Mouse (Mus musculus) regulatory T cell (primary cell): Measurements from ENCODE around the gene Gys1.
"Not testable (repeated sequence)": the region's sequence is repeated elsewhere in the genome, so short reads cannot be mapped to it uniquely, and the experiment has no call there.

Source experiments
- in situ Hi-C: fragments of 300-600 bp; cut with MboI, MseI; formaldehyde crosslinking; loops from one replicate; pipeline ENCODE4 v1.15.1; 2025; ENCODE audit warnings: high pct_unique_total_duplicates

The Gys1 gene

GRCm38 (mm10) chr7:45476453-45476852, 41.8 kb downstream of the Gys1 start:
- in situ Hi-C loops: loop anchor here (5.0 to 10.0 kb wide), 2 partner anchors 41 to 88 kb away; no protein-coding TSS in a partner anchor

DNA sequence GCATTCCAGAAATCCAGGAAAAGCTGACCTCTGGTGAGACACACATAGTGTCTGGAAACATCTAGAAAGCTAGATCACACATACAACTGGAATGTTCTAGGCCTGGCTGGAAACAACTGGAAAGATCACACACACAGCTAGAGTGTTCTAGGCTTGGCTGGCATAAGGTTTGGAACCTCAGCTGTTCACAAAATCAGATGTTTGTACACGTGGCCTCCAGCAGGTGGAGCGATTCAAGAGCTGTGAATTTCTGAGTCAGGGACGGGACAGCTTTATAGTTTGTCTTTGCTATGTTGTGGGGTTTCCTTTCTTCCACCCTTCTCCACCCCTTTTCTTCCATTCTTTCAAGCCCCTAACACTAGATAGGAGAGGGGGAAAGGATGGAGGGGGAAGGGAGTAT, 42.4 kb downstream of the Gys1 start:
- in situ Hi-C loops: loop anchor here (5.0 to 10.0 kb wide), 2 partner anchors 40 to 88 kb away; no protein-coding TSS in a partner anchor

GRCm38 (mm10) chr7:45478774-45479173, 44.1 kb downstream of the Gys1 start:
- in situ Hi-C loops: loop anchor here (5.0 to 10.0 kb wide), 2 partner anchors 39 to 86 kb away; no protein-coding TSS in a partner anchor

GRCm38 (mm10) chr7:45480310-45480709, 45.7 kb downstream of the Gys1 start:
- in situ Hi-C loops: not testable (repeated sequence)

DNA sequence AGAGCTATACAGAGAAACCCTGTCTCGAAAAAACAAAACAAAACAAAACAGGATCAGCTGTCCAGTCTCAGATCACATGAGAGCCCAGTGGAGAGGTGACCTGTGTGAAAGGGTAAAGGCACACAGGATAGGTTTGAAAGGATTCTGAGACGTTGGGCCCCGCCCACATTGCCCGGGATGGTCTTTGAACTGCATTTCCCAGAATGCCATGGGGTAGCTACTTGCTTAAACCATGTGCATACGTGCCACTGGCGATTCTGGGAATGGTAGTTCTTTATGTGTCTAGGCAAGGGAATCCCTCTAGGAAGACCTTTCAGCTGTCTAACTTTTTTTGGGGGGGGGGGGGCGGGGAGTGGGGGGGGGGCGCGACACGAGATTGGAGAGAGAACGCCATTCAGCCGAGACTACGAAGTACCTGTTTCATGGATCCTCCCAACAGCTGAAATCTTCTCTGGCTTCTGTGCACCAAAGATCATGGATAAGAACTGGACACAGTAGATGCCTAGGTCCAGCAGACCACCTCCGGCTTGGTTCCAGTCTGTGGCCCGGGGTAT, 46.8 kb downstream of the Gys1 start, which contains the start of gene Tulp2:
TSS of gene Tulp2 (plus strand) at position 504 of the 554 bp plus-strand sequence.
- in situ Hi-C loops: no loop called here

GRCm38 (mm10) chr7:45482166-45482565, 47.5 kb downstream of the Gys1 start:
- in situ Hi-C loops: no loop called here

GRCm38 (mm10) chr7:45484985-45485384, 50.3 kb downstream of the Gys1 start:
- in situ Hi-C loops: not testable (repeated sequence)

GRCm38 (mm10) chr7:45486158-45486557, 51.5 kb downstream of the Gys1 start:
- in situ Hi-C loops: no loop called here

DNA sequence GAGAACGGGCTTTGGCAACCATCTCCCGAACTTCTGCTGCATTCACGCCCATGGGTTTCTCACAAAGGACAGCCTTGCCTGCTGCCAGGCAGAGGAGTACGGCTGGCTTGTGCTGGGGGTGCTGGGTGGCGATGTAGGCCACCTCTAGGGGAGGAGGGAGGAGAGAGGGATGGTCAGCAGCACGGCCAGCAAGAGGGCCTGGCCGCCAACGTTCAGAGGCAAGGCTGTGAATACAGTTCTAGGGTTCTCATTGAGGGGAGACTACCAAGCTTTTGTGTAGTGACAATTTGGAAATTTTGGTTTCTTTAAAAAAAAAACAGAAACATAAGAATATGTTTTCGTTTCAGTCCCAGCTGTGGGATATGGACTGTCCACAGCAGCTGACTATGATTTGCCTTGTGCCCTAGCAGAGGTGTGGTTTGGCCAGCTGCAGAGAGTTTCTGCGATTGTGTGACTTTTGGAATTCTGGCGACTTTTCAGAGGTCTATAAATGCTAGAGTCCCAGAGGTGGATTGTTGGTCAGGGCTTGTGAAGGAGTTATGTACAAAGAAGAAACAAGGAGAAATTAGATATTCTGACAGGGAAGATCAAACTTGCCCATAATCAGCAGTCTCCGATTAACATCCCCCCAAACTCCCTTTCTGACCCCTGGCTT, 52.2 kb downstream of the Gys1 start, which contains the start of gene Gm45808:
TSS of gene Gm45808 (minus strand) at position 51 of the 655 bp plus-strand sequence.
- in situ Hi-C loops: no loop called here

- in situ Hi-C loops: no loop called here
Measured at GRCm38 (mm10) chr7:45487861-45488292, 53.2 kb downstream of the Gys1 start.

DNA sequence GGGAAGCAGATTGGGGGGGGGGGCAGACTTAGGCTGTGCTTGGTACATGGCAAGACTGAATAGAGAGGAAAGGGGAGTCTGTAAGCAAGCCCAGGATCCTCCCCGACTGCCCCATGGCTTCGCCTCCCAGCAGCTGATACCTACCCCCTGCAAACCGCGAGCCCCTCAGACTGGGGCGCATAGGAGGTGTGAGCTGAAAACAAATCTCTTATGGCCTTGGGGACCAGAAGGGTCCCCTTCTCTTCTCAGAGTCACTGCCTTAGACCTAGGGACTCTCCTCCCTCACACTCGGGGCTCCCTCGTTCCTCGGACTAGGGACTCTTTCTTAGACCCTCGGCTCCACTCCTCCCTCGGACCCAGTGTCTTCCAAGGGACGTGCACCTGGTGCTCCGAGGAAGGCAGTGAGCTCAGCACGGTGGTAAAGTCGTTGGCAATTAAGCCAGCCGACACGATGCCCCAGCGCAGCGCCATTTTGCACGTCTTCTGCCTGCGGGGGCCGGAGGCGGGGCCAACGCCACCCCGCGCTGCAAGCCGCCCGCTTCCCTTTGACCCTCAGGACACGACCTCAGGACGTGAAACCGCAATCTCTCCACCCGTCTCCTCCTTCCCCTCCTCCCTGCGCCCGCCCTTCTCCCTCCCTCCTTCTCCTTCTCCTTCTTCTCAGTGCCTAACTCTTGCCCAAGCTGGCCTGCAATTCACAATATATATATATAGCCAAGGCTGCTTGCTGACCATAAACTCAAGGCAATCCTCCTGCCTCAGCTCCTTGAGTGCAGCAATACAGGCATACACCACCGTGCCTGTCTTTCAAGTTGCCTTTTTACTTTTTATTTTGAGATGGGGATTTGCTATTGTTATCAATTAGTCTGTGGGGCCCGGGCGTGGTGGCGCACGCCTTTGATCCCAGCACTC, 53.9 kb downstream of the Gys1 start, which contains the start of gene Dhdh:
TSS of gene Dhdh (minus strand) at position 513 of the 912 bp plus-strand sequence.
- in situ Hi-C loops: no loop called here

DNA sequence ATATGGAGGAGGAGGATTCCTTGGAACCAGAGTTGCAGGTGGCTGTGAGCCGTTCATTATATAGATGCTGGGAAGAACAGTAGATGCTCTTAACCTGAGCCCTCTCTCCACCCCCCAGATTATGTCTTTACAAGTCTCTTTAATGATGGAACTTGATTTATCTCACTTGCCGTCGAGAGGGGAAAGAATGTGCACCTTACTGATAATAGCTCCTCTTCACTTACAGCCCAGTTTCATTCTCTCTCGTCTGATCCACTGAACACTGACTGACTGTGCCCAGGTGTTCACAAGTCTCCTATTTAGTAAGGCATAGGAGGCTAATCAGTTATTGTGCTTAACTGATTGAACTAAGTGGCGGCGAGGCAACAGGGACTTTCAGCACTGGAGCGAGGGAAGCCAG, 54.9 kb downstream of the Gys1 start:
- in situ Hi-C loops: no loop called here

GRCm38 (mm10) chr7:45490822-45491221, 56.2 kb downstream of the Gys1 start:
- in situ Hi-C loops: no loop called here

DNA sequence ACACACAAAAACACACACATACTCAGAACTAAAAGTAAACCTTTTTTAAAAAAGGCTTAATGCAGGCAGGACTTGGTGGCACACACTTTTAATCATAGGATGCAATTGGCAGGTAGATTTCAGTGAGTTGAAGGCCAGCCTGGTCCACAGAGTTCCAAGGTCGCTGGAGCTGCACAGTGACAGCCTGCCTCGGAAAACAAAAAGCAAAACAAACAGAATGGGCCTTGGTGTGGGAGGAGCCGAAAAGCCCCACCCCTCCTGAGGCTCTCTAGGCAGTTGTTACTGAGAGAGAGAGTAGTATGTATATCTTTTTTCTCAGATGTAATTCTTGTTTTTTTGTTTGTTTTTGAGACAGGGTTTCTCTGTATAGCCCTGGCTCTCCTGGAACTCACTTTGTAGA, 56.6 kb downstream of the Gys1 start:
- in situ Hi-C loops: no loop called here

DNA sequence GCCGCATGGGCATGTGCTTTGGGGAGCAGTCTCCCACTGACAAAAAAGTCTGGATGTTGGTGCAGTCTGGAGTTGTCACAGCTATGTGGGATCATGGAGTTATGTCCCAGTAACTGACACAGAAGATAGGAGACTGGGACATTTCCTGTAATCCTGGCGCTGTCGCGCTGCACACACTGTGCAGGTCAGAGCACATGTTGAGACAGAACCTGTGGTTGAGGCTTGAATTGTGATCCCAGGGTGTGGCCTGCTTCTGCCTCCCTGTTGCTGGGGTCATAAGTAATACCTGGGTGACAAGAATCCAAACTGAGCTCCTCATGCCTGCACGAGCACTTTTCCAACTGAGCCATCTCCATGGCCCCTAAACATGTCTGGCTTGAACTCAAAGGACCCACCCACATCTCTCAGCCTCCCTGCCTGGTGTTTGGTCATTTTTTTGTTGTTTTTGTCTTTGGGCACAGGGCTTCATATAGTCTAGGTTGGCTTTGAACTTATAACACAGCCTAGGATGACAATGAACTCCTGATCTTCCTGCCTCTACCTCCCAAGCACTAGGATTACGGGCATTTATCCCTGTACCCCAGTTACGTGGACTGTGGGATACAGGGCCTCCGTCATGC, 57.7 kb downstream of the Gys1 start:
- in situ Hi-C loops: no loop called here

DNA sequence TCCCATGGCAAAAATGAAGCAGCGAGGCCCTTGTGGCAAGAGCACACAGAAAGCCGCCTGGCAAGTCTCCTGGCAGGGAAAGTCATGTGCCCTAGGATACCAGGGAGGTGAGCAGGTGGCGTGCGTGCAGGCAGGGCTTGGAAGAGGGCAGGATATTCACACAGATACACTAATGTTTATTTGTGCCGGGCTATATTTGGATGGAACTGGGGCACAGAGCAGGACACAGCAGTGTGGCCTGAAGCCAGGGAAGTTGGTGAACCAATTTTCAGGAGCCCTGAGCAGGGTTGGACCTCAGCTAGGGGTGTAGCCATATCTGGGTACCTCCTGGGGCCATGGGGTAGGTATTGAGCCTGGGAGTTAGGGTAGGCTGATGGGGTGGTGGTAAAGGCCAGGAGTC, 58.3 kb downstream of the Gys1 start:
- in situ Hi-C loops: no loop called here

- in situ Hi-C loops: no loop called here
Measured at GRCm38 (mm10) chr7:45494548-45494947, 59.9 kb downstream of the Gys1 start.

DNA sequence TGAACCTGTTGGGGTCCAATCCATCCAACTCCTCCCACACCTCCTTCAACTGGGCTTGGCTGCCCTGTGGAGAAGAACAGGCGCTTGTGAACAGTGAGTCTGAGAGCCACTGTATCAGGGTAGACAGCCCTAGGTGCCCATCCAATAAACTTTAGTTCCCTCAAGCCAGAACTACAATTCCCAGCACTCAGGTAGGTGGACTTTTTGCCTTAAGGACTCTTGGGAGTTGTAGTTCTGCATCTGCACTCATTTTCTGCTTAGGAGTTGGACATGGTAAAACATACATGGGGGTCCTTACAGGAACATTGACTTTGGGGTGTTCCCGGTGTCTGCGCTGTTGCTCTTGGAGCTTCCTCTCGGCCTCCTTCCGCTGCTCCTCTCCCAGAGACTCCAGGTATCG, 63.8 kb downstream of the Gys1 start:
- in situ Hi-C loops: no loop called here
